Mouse (Mus musculus) monocyte, adult 5-6 weeks (primary cell): ENCODE measurements around the gene Spata2l. TPM values are rescaled to one million over a fixed set of nuclear protein-coding genes. Genes with fewer than 3 reads are reported as not detected.
A peak's percentile ranks its signal among the peaks of the same experiment; 100 is the strongest.
"Not testable (repeated sequence)": the region's sequence is repeated elsewhere in the genome, so short reads cannot be mapped to it uniquely, and the experiment has no call there.

ENCODE experiments used
- ATAC-seq: fragments of 153-309, 156-312 bp; replicated peaks from 2 replicates; pipeline ENCODE4 v1.8.0; 2017; ENCODE audit warnings: mild to moderate bottlenecking; ENCODE audit not compliant: low TSS enrichment, insufficient number of reproducible peaks, severe bottlenecking, poor library complexity, low FRiP score
- total RNA-seq: library from RNA; stranded (forward); fragments of 200-1000, 200-491, 200-594 nt; gene quantifications from 3 replicates; pipeline ENCODE4 v1.2.3, GENCODE M21; 2017

The Spata2l gene
- total RNA-seq, 1 experiment from 2014 or later, result 0.95 TPM

DNA sequence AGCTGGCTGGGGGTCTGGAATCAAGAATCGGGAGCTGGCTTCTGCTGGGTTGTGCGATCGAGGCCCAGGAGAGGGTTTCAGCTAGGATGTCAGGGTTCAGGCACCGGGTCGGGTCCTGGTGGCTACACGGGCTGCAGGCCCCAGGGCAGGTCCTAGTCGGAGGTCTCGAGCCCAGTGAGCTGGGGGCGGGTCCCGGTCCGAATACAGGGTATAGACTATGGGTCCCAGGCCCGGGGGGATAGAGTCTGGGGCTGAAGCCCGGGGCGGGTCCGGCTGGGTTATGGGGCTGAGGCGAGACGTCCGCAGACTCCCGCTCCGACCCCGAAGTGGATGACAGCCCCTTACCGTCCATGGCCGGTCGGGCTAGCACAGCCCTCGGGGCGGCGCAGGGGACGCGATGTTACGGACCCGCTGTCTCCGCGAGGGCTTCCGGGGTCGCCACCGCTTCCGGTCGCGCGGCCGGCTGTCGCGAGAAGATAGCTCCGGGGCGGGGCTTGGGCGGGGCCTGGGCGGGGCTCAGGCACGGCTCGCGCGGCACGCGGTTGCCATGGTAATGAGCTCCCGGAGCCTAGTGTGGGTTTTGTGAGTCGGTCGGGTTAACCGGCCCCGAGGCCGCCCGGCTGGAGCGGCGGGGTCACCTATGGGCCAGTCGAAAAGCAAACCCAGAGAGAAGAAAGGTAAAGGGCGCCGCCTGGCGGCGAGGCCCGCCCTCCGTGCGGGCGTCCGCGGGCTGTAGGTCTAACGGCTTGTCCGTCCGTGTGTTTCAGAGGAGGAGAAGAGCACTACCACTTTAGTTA lies 23.5 kb downstream of the Spata2l start, which contains the start of the genes Chmp1a and Spata33:
Gene Chmp1a, minus strand, starts transcription at position 443 of the 797 bp plus-strand sequence.
Gene Spata33, plus strand, starts transcription at position 512 of the 797 bp plus-strand sequence.
- ATAC-seq, result peak; percentile 55

DNA sequence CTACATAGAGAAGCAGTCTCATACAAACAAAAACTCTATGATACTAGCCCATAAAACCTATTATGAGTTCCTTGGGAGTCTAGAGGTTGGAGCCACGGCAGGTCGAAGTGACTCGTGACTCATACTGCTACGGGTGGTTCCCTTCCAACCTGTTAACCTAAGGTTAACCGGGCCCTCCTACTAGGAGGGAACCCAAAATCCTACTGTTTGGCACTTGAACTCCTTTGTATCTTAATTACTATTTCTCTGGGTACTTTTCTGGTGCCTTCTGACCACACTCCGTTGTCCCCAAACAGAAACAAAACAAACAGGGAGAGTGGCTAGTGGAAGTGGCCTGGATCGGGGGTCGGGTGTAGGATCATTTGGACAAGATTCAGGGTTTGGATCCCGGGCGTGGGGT lies 24.2 kb downstream of the Spata2l start:
- ATAC-seq, result no peak

DNA sequence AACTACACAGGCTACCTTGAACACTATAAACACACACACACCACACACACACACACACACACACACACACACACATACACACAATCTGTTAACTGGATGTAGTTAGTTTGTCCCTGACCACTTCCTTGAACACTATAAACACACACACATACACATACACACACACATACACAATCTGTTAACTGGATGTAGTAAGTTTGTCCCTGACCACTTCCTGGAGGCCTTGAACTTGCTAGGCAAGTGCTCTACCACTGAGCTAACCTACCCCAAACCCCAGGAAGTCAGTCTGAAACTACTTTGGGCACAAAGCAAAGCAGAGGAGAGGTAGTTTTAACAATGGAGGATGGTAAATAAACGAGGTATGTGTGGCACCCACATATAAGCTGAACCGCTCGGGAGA lies 32.5 kb downstream of the Spata2l start:
- no peak for ATAC-seq

DNA sequence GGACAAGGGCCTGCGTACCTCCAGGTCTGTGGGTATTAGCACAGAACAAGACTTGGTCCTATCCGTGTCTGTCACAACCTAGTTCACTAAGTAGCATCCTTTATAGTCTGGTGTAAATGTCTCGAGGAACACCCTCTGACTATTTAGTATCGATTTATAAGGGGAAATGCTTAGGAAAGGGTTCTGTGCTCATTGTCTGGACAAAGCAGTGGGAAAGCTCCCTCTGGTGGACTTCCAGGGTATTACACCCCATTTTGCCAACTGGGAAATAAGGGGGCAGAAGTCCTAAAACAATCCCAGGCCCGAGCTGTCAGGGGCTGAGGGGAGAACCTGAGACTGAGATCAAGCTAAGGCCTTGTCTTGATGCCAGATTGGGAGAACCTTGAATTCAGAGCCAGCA lies 33.7 kb downstream of the Spata2l start:
- ATAC-seq, result peak; percentile 44; the same call in 1 of the 2 replicates

DNA sequence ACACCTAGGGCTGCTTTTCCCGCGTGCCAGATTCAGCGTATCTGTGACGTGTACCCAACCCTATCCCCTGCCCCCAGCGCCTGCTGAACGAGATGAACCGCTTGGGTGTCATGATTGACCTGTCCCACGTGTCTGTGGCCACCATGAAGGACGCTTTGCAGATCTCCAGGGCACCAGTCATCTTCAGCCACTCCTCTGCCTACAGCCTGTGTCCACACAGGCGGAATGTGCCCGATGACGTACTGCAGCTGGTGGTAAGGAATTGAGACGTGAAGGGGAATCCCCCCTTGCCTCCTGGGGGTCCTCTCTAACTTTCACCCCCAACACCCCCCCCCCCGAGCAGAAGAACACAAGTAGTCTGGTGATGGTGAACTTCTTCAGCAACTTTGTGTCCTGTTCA lies 36.2 kb downstream of the Spata2l start:
- no peak for ATAC-seq

DNA sequence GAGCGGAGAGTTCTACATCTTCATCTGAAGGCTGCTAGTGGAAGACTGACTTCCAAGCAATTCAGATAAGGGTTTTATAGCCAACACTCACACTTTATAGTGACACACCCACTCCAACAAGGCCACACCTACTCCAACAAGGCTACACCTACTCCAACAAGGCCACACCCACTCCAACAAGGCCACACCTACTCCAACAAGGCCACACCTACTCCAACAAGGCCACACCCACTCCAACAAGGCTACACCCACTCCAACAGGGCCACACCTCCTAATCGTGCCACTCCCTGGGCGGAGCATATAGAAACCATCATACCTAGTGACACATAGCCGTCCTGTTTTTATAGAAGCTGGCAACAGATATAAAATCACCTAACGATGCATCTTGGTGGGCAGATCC lies 39.0 kb downstream of the Spata2l start:
- ATAC-seq, result not testable (repeated sequence)

DNA sequence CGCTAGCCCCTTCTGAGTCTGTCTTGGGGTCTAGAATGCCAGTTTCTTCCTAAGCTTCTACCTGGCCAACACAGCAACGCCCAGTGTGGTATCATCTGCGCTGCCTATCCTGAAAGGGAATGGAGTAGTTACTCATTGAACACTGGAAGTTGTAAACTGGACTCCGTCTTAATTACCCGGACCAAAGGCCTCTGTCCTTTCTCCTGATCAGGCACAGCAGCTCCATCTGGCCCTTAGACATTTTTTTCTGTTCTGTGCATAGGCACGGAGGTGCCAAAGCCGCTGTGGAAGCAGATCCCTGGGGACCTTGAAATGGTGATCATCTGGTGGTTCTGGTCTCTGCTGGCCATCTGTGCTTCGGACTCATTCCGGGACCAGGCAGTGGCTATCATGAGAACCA lies 42.3 kb downstream of the Spata2l start:
- no peak for ATAC-seq

DNA sequence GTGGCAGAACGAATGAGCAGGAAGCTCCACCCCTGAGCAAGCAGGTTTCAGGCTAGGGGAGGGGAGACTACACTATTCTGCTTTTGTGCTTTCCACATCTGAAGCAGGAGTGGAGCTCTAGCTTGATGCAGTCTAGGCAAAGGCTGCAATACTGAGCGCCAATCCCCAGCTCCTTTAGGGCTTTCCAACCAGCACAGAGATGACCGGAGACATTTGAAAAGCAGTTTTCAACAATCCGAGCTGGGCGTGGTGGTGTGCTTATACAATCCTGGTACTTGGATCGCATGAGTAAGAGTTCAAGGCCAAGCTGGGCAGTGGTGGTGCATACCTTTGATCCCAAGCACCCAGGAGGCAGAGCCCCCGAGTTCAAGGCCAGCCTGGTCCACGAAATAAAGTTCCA lies 44.1 kb downstream of the Spata2l start:
- no peak for ATAC-seq

DNA sequence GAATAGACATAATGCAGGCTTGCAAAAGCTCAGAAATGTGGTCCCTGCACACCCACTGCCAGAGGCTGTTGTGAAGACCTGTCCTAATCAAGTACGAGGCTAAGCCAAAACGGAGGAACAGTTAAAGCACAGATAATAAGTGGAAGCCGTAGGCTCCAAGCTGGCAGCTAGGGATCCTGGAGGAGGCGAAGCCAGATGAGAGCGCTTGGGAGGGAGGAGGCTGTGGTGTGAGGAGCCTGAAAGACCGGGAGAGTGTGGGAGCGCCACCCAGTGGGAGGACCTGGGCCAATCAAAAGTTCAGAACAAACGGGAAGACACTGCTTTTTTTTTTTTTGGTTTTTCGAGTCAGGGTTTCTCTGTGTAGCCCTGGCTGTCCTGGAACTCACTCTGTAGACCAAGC lies 45.4 kb downstream of the Spata2l start:
- no peak for ATAC-seq

DNA sequence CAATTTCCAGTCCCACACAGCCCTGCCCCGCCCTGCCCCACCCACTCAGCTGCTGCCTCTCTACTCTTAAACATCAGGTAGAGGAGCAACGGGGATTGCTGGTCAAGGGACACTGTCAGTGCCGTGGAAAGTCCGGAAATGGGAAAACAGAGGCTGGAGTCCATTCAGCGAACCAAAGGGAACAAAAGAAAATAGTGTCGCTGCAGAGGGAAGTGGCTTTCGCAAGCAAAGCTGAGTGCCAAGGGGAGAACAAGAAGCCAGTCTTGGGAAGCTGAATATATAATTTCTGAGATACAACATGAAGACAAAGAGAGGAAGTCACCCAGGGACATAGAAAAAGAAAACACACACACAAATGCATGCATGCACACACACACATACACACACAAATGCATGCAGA lies 47.2 kb downstream of the Spata2l start:
- no peak for ATAC-seq

DNA sequence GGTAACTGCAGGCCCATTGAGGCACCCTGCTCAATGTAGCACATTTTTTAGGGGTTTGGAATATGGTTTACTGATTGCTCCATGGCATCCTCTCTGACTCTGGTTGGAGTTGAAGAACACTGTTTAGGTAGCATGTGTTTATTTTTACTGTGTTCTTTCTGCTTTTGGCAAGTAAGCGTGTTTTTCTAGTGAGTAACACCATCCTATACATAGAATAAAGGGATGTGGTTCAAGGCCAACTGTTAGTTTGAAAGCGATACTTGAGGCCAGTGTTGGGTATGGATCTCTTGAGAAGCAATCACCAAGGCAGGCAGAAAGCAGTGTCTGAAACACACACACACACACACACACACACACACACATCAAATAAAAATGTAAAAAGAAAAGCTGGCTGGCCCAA lies 48.0 kb downstream of the Spata2l start:
- no peak for ATAC-seq

DNA sequence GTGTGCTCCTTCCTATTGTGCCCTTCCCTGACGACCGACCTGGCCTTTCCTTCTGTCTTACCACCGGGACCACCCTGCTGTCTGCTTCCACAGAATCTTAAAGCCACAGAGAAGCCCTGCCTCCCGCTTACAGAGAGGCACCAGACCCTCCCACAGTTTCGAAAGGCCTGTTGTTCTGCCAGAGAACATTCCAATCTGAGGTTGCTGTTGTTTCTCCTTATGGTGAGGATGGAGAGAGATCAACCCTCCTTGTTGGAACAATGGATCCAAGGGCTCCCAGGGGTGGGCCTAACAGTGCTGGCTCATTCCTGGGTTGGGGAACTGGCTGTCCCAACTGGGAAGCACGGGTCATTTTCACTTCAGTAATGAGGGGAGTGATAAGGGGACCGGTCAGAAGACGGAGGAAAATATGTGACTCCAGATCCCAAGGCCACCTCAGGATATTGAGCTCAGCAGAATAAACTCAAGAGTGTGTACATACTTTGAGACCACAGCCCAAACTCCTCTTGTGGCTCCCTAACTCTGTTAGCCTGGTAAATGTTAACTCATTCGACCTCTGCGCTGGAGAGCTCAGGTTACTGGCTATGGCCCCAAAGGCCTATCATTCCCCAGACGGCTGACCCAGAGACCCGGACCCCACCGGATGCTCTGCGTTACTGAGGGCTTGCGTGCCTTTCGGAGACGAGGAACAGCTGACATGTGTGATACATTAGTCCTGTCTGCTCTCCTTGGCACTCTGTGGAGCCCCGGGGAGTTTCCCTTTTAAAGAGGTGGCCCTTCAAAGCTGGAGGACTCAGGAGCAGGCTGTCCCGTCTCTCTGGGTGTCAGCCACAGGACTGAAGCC lies 50.2 kb downstream of the Spata2l start, which contains the start of gene Dpep1:
Gene Dpep1, plus strand, starts transcription at position 677 of the 844 bp plus-strand sequence.
- ATAC-seq, result no peak

DNA sequence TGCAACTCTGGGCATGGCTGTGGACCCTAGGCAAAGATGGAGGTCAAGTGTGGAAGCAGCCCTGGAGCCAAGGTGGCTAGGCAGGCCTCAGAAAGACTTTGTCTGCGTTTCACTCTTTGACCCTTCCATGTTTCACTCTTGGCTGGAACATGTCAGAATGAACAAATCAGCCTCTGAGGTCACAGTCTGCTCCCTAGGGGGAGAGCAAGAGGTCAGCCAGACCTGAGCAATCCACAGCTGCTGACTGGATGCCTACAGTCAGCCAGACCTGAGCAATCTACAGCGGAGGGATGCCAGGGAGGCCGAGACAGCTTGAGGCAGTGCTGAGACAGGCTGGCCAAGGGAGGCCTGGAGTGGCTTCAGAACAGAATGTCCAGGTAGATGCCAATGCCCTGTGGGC lies 54.6 kb downstream of the Spata2l start:
- no peak for ATAC-seq

Other genes with a start within 250 kb of the Spata2l start
- gene Ankrd11, start 194.0 kb downstream of the Spata2l start, total RNA-seq, result 160 to 261 TPM (median 161 TPM) in 3 replicates
- 42.5 to 63.1 TPM (median 50.2 TPM) in 3 replicates for gene Spg7, start 173.3 kb downstream of the Spata2l start, total RNA-seq
- gene Rpl13, start 133.9 kb downstream of the Spata2l start, total RNA-seq, result 1,374 to 1,974 TPM (median 1,861 TPM) in 3 replicates
- gene Cpne7, start 118.9 kb downstream of the Spata2l start, total RNA-seq, result 3.8 to 29.8 TPM (median 13.9 TPM) in 3 replicates
- not detected in 3 replicates for gene Sult5a1, start 77.9 kb downstream of the Spata2l start, total RNA-seq
- gene Dpep1, start 50.0 kb downstream of the Spata2l start, total RNA-seq, result not detected in 3 replicates
- 53.4 to 64.6 TPM (median 62.4 TPM) in 3 replicates for gene Chmp1a, start 23.5 kb downstream of the Spata2l start, total RNA-seq
- not detected in 3 replicates for gene Spata33, start 23.4 kb downstream of the Spata2l start, total RNA-seq
- gene Cdk10, start 11.4 kb downstream of the Spata2l start, total RNA-seq, result 25.8 to 42.8 TPM (median 39.1 TPM) in 3 replicates
- 17.2 to 28.0 TPM (median 25.4 TPM) in 3 replicates for gene Zfp276, start 18.0 kb upstream of the Spata2l start, total RNA-seq
- 28.2 to 59.4 TPM (median 54.9 TPM) in 3 replicates for gene Vps9d1, start 18.1 kb upstream of the Spata2l start, total RNA-seq
- gene Fanca, start 82.3 kb upstream of the Spata2l start, total RNA-seq, result 11.2 to 31.4 TPM (median 24.6 TPM) in 3 replicates
- 0.32 TPM in 1 of 3 replicates, not detected in the others for gene Spire2, start 96.5 kb upstream of the Spata2l start, total RNA-seq
- 415 to 577 TPM (median 562 TPM) in 3 replicates for gene Tcf25, start 137.5 kb upstream of the Spata2l start, total RNA-seq
- not detected in 3 replicates for gene Mc1r, start 170.9 kb upstream of the Spata2l start, total RNA-seq
- gene Tubb3, start 175.2 kb upstream of the Spata2l start, total RNA-seq, result 0.29 to 0.96 TPM (median 0.76 TPM) in 3 replicates
- gene Def8, start 187.3 kb upstream of the Spata2l start, total RNA-seq, result 9.1 to 9.7 TPM (median 9.4 TPM) in 3 replicates
- gene Afg3l1, start 241.7 kb upstream of the Spata2l start, total RNA-seq, result 11.3 to 24.6 TPM (median 14.3 TPM) in 3 replicates